Mouse (Mus musculus) frontal cortex, postnatal 10 days (tissue): ENCODE data around the gene Taf5l.
"Not testable (repeated sequence)": the region's sequence is repeated elsewhere in the genome, so short reads cannot be mapped to it uniquely, and the experiment has no call there.

Experiments
- DNase-seq, 2 experiments: peaks; one replicate each; pipeline ENCODE4 v3.0.0; 2022; ENCODE audit warnings: low spot score in 2 of 2, mixed read lengths in 1 of 2

Gene Taf5l

GRCm38 (mm10) chr8:124021237-124022227 is at the start of gene Taf5l, which contains the start of gene Urb2:
Gene Taf5l (minus strand): TSS chr8:124021397.
Gene Urb2 (plus strand): TSS chr8:124021508.
- DNase-seq: peak; percentile 86 to 91

- peak; percentile 46 to 51 for DNase-seq
Measured at GRCm38 (mm10) chr8:124070363-124071324, 49.4 kb upstream of the Taf5l start.

GRCm38 (mm10) chr8:124067059-124067750 is 46.0 kb upstream of the Taf5l start:
- no peak for DNase-seq

DNA sequence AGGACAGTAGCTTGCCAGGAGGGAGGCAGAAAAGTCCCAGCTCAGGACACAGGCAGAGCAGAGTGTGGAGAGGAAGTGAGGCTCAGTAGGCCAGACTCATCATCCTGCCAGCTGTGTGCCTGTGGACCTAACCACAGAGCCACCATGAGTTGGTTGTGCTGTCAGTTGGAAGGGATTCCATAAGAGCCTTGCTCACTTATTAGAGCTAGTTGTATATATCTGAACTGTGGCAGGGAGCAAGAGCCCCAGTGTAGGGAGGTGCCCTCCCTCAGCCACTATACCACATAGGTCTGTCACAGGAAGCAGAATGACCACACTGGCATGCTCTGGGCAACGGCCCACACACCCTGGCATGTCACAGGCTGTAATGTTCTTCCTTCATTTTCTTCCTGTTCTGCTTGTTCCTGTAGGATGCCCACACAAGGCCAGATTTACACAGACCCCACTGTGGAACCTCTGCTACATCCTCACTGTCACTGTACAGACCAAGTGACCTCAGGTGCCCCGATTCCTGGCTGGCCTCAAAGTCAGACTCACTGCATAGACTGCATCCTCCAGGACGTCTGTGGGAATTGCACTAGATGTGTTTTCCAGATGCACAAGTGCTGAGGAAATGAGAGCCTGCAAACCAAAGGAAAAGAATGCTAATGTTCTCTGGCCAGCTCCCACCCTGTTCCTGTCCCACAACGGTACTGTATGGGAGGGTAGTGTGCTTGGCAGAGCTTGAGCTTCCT is 45.3 kb upstream of the Taf5l start:
- no peak for DNase-seq

DNA sequence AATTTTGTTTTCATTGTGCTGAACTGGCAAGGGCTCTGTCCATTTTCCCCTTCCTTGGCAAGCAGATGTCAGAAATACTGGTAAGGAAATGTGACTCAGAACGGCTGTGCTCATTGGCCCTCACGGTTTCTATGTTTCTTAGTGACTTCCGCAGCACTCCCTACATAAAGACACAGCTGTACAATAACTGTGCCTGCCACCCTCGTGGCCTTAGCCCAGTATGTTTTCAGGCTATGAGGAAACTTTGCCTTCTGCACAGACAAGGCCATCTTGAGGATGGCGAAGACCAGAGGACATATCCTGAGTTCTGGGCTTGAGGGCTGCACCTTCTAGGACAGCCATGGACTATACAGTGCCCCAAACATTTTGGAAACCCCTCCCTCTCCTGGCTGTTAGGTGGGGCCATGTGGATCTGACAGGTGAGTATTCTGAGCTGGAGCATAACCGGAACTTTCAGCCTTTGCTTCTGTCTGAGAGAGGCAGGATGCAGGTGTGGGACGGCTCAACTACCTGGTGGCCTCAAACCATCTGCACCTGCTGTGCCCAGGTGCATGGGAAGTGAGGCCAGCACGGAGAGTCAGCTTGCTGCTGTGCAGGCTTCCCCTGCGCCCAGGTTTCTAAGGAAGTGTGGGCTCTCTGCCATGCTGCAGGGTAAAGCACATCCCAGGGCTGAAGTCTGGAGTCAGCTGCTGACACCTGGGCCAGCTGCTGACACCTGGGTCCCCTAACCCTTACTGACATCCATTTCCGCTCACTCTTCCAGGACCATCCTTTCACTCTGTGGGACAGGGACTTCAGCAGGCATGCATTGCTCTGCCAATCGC is 35.8 kb upstream of the Taf5l start:
- no peak for DNase-seq

GRCm38 (mm10) chr8:124052568-124052967 is 31.4 kb upstream of the Taf5l start:
- no peak for DNase-seq

DNA sequence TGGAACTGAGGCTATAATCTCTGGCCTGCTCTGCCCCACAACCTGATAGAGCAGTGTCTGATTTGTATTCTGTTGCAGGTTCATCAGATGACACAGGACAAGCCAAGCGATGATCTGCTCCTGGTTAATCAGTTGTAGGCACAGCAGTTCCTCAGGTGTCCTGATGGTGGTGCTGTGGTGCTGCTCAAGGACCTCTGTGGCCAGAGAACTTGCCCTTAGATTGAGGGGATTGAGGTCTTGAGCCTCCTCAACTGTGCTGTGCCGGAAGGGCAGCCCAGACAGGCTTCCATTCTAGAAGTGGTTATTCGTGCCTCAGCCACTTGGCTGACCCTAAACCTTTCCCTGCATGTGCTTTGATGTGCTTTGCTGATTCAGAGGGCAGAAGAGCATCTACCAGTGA is 30.9 kb upstream of the Taf5l start:
- DNase-seq: peak in 1 of 2 experiments; percentile 61

DNA sequence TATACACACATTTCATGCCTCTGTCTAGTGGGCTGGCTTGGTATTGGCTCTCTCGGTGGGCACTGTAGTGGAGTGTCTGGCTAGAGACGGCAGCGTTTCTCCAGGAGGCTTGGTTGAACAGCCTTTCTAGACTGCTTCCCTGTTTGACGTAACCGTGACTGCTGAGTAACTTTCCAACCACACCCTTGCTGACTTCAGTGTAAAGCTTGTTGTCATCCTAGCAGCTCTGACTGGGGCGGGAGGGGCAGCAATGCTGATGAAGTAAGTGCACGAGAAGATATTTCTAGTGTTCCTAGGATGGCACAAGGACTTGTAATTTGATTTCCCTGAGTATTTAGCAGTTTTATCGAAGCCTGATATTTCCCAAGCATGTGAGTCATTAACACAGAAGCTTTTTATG is 24.7 kb upstream of the Taf5l start:
- no peak for DNase-seq

DNA sequence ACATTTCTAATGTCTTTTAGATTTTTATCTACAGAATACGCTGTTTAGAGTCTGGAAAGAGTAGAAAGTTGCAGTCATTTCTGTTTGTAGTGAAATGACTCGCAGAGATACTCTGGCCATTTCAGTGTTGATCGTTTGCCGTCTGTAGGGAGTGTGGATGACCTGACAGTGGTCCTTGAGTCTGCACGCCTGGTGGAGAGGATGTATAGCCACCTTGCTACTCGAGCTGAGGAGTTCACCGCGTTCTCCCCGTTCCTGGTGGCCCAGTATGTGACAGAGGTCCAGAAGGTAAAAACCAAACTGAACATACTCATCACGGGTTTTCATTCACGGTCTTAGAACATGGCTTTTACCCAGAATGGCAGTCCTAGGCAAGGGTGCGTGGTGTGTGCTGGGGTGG is 23.7 kb upstream of the Taf5l start:
- no peak for DNase-seq

GRCm38 (mm10) chr8:124044421-124044820 is 23.2 kb upstream of the Taf5l start:
- no peak for DNase-seq

GRCm38 (mm10) chr8:124042201-124042600 is 21.0 kb upstream of the Taf5l start:
- no peak for DNase-seq

DNA sequence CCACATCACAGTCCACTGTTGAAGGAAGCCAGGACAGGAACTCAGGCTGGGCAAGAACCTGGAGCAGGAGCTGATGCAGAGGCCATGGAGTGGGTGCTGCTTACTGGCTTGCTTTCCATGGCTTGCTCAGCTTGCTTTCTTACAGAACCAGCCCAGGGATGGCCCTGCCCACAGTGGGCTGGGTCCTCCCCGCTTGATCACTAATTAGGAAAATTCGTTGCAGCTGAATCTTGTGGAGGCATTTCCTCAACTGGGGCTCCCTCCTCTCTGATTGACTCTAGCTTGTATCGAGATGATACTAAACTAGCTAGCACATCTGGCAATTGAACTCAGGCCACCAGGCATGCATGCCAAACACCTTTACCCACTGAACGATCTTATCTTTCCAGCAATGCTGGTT is 18.2 kb upstream of the Taf5l start:
- no peak for DNase-seq

DNA sequence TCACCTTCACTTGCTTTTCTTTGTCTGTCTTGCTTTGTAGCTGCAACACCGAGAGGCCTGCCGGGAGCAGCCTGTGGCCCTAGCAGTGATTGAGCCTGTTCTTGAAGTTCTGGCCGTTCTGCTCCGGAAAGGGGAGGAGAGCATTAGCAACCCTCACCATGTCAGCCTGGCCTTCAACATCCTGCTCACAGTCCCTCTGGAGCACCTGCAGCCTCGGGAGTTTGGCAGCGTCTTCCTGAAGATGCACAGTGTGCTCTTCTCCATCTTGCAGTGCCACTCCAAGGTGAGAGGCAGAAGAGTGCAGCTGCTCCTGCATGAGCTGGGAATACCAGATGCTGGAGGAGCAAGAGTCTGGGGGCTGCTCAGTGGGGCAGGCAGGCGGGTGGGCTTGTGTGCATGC is 16.9 kb upstream of the Taf5l start:
- no peak for DNase-seq

DNA sequence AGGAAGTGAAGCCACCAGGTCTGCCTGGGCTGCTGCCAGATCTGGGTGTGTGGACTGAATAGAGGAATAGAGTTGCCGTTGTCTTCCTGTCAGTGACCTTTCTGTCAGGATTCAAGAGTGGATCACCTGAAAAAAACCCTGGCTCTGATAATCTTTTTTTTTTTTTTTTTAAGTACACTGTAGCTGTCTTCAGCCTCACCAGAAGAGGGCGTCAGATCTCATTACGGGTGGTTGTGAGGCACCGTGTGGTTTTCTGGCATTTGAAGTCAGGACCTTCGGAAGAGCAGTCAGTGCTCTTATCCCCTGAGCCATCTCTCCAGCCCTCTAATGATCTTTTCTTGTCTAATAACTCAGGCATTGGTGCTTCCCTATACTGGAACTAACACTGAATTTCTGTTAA is 12.2 kb upstream of the Taf5l start:
- no peak for DNase-seq

DNA sequence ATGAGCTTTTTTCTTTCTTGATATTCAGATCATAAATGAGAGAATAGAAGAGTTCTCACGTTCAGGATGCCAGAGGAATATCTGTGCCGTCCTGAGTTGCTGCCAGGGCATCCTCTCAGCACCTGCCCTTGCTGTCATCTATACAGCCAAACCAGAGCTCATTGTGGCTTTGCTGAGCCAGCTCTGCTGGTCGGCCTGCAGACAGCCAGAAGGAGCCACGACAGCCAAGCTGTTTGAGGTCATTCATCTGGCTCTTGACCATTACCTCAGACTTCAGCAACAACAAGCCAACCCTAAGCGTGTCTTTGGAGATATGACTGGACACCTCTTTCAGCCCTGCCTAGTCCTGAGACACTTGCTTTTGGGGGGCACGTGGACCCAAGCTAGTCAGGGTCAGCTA is 6.6 kb upstream of the Taf5l start:
- DNase-seq: no peak

- DNase-seq: not testable (repeated sequence)
Measured at GRCm38 (mm10) chr8:124026265-124026664, 5.1 kb upstream of the Taf5l start.

DNA sequence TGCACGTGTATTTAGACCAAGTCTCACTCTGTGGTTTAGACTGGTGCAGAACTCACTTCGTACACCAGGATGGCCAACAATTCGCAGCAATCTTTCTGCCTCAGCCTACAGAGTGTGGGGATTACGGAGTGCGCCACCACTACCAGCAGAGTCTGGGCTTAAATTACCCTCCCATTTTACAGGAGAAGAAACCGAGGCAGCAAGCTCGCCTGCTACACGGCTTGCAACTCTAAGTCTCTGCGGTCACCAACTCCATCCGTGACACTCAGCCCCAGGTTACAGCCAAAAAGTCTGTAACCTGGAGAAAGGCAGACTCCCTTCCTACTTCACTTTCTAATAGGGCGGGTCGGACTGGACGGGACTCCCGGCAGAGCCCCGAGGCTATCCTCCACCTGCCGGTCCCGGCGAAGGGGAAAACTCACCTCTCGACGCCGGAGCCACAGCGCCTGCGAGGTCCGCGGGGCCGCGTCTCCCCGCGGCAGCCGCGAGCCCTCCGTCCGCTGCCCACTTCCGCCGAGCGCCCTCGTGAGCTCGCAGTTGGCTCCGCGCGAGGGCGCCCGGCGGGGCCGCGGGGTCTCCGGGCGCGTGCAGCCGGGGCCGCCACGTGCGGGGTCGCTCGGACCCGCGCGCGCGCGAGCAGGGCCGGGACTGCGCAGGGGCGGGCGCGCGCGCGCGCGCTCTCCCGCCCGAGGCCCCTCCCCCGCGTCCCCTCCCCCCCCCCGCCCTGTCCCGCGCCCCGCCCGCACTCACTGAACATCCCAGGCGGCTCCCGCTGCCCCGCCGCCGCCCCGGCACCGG is 559 bp downstream of the Taf5l start:
- peak in 1 of 2 experiments; percentile 27 for DNase-seq

DNA sequence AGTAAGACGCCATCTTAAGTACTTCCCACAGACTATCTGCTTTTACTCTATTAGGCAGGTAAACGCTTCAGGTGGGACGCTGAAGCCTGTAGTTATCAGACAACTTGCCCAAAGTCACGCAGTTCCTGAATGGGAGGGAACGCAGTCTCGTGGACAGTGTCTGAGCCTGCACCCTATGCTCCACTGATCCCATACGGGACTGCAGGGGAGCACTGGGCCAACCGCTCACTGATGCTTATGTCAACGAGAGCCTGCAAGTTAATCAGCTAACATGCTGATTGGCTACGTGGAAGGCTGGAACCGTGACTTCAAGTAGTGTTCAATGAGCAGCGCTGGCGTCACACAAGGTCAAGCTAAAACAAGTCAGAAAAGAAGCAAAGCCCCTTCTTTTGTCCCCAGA is 1.4 kb downstream of the Taf5l start:
- no peak for DNase-seq

DNA sequence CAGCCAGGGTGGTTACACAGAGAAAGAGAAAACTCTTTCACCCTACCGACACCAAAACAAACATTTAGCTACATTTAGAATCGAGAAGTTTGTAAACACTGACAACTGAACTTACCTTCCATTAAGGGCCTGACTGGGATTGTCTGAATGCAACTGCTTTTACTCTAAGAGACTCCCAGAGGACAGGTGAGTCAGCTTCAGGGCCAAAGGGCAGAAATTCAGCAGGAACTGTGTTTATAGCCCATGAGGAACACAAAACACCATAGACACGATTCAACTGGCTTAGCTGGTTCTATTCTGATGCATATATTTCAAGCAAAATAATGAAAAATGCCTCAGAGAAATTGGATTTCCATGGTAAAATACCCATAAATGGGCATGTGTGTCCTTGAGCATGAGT is 6.4 kb downstream of the Taf5l start:
- DNase-seq: no peak
